Comparison of ENCODE assay signal across 10 mouse cellular contexts in genomic region chr1:74800424-74800888, GRCm38 (mm10). TPM values are rescaled to one million over a fixed set of nuclear protein-coding genes. Genes with fewer than 3 reads are reported as not detected.
A peak's percentile ranks its signal among the peaks of the same experiment; 100 is the strongest.
DNase-seq lines count a peak whose midpoint lies in the region; ATAC-seq and TF ChIP-seq lines count a peak whose summit lies in the region.
"Had no signal": no experiment of that assay in that cellular context is flagged by ENCODE, and none has a peak within 500 bp of the region (broad histone marks: within the 10 kb centered on the region; RNA-seq: fewer than 3 reads in every experiment).

No protein-coding gene starts in this region.

- H3K9ac ChIP-seq in heart, embryonic 16.5 days (ENCODE audit: low read length): no peak overlapping the region
- no peak overlapping the region for H3K9ac ChIP-seq in midbrain, embryonic 11.5 days (ENCODE audit: low read length)

- peaks cover 93% of the 10 kb centered on the region for H3K27me3 ChIP-seq in heart, embryonic 16.5 days (ENCODE audit: control insufficient read depth, insufficient read depth, low read length)
- H3K27me3 ChIP-seq in E14TG2a.4 (ENCODE audit: insufficient read depth, low read length): peaks cover 98% of the 10 kb centered on the region
- H3K27me3 ChIP-seq in midbrain, embryonic 11.5 days (ENCODE audit: control insufficient read depth, insufficient read depth, low read length): peaks cover 82% of the 10 kb centered on the region

- no peak overlapping the region for H3K27ac ChIP-seq in heart, embryonic 16.5 days (ENCODE audit: low read length)
- H3K27ac ChIP-seq in midbrain, embryonic 11.5 days (ENCODE audit: low read depth, low read length): no peak overlapping the region

- peak overlapping the region; percentile 52 for H3K4me2 ChIP-seq in heart, embryonic 16.5 days (ENCODE audit: low read depth, low read length)
- H3K4me2 ChIP-seq in midbrain, embryonic 11.5 days: peak overlapping the region; percentile 30

- DNase-seq in heart, postnatal 14 days: no peak
- peak; percentile 95 for DNase-seq in midbrain, embryonic 11.5 days (ENCODE audit: low spot score, missing footprints)
- no peak for DNase-seq in MN1 (ENCODE audit: low spot score)
- no peak for DNase-seq in thymus, postnatal 25 days
- DNase-seq in retina, embryonic 14.5 days (ENCODE audit: low spot score): no peak

- peak overlapping the region; percentile 34 for H3K4me3 ChIP-seq in heart, embryonic 16.5 days (ENCODE audit: low read length)
- peak overlapping the region; percentile 62 for H3K4me3 ChIP-seq in E14TG2a.4 (replicated peaks; ENCODE audit: low read length)
- H3K4me3 ChIP-seq in midbrain, embryonic 11.5 days (ENCODE audit: low read depth, low read length): peak overlapping the region; percentile 11; the same call in 1 of the 2 replicates

- H3K4me1 ChIP-seq in heart, embryonic 16.5 days (ENCODE audit: control insufficient read depth, insufficient read depth, low read length): peaks cover 7% of the 10 kb centered on the region
- H3K4me1 ChIP-seq in E14TG2a.4 (replicated peaks; ENCODE audit: low read depth, low read length): peaks cover 57% of the 10 kb centered on the region
- peaks cover 24% of the 10 kb centered on the region for H3K4me1 ChIP-seq in midbrain, embryonic 11.5 days (ENCODE audit: control insufficient read depth, insufficient read depth, low read length)

- ATAC-seq in heart, embryonic 16.5 days (replicated peaks; ENCODE audit: extremely low read depth, insufficient read depth, low FRiP score): no peak
- ATAC-seq in hematopoietic stem cell, adult 5-6 weeks (replicated peaks in 1 of 2; ENCODE audit: insufficient read depth in 1 of 2, low FRiP score in 2 of 2, low TSS enrichment in 1 of 2, low read depth in 1 of 2, poor library complexity in 2 of 2, severe bottlenecking in 2 of 2): peak; percentile 57 to 62
- no peak for ATAC-seq in midbrain, embryonic 11.5 days (ENCODE audit: low FRiP score)
- ATAC-seq: Patski had no signal

- H3K36me3 ChIP-seq in heart, embryonic 16.5 days (ENCODE audit: control insufficient read depth, insufficient read depth): no peaks in the 10 kb centered on the region
- H3K36me3 ChIP-seq in E14TG2a.4 (ENCODE audit: insufficient read depth, low read length): no peaks in the 10 kb centered on the region
- no peaks in the 10 kb centered on the region for H3K36me3 ChIP-seq in midbrain, embryonic 11.5 days (ENCODE audit: control insufficient read depth, insufficient read depth, low read length)

- intact Hi-C loops in heart, postnatal 14 days (cut with DNase I): no loop called here

- WGBS in heart, embryonic 16.5 days: under 1% methylated on average over 29 of the region's 29 CpGs
- under 1% methylated on average over 29 of the region's 29 CpGs for WGBS in midbrain, embryonic 11.5 days

- no peaks in the 10 kb centered on the region for H3K9me3 ChIP-seq in heart, embryonic 16.5 days (replicated peaks; ENCODE audit: control insufficient read depth, low read length)
- no peaks in the 10 kb centered on the region for H3K9me3 ChIP-seq in E14TG2a.4 (ENCODE audit: low read length)
- H3K9me3 ChIP-seq in midbrain, embryonic 11.5 days (ENCODE audit: control insufficient read depth, low read length): no peaks in the 10 kb centered on the region

- no peak for TF ChIP-seq CTCF in E14TG2a.4 (conservative IDR thresholded peaks at IDR 0.05; ENCODE audit: low read length)

RNA-seq across cellular contexts. Expression of gene Wnt10a, which starts 9.1 kb away (rescaled TPM):
- 0.20 and 0.24 TPM in 2 replicates for polyA plus RNA-seq in heart, embryonic 16.5 days (2015; fragmentation: Nextera tagmentation; extraction: Ambion mirVana)
- not detected for total RNA-seq in heart, postnatal 14 days (2021)
- not detected in 2 replicates for total RNA-seq in hematopoietic stem cell, adult 5-6 weeks (2017)
- polyA plus RNA-seq in midbrain, embryonic 11.5 days (2014; fragmentation: Nextera tagmentation; extraction: Ambion mirVana): 1.4 and 2.3 TPM in 2 replicates
- polyA plus RNA-seq: Patski had no signal

RNA-seq across cellular contexts. Expression of gene Wnt6, which starts 28.8 kb away (rescaled TPM):
- polyA plus RNA-seq in heart, embryonic 16.5 days (2015; fragmentation: Nextera tagmentation; extraction: Ambion mirVana): 0.36 and 0.71 TPM in 2 replicates
- total RNA-seq in heart, postnatal 14 days (2021): under 1 TPM; 0.17 to 0.67 TPM
- not detected in 2 replicates for total RNA-seq in hematopoietic stem cell, adult 5-6 weeks (2017)
- polyA plus RNA-seq in midbrain, embryonic 11.5 days (2014; fragmentation: Nextera tagmentation; extraction: Ambion mirVana): 3.3 and 3.4 TPM in 2 replicates
- polyA plus RNA-seq: Patski had no signal

RNA-seq across cellular contexts. Expression of gene Prkag3, which starts 51.4 kb away (rescaled TPM):
- 4.6 and 5.7 TPM in 2 replicates for polyA plus RNA-seq in heart, embryonic 16.5 days (2015; fragmentation: Nextera tagmentation; extraction: Ambion mirVana)
- 1 to 10 TPM; 1.2 TPM for total RNA-seq in heart, postnatal 14 days (2021)
- not detected in 2 replicates for total RNA-seq in hematopoietic stem cell, adult 5-6 weeks (2017)
- not detected in 2 replicates for polyA plus RNA-seq in midbrain, embryonic 11.5 days (2014; fragmentation: Nextera tagmentation; extraction: Ambion mirVana)
- total RNA-seq: left cerebral cortex, postnatal 25 days had no signal
- polyA plus RNA-seq: Patski had no signal

RNA-seq across cellular contexts. Expression of gene Cdk5r2, which starts 54.3 kb away (rescaled TPM):
- polyA plus RNA-seq in heart, embryonic 16.5 days (2015; fragmentation: Nextera tagmentation; extraction: Ambion mirVana): not detected in 2 replicates
- total RNA-seq in heart, postnatal 14 days (2021): not detected
- total RNA-seq in hematopoietic stem cell, adult 5-6 weeks (2017): not detected in 2 replicates
- polyA plus RNA-seq in midbrain, embryonic 11.5 days (2014; fragmentation: Nextera tagmentation; extraction: Ambion mirVana): 5.7 and 5.8 TPM in 2 replicates
- polyA plus RNA-seq: Patski had no signal

Comparison
In these comparisons a context has a peak if more than half of its experiments do, and no peak if none do; other contexts are left out.
1. ATAC-seq: peak in hematopoietic stem cell, adult 5-6 weeks (2 of 2); none in heart, embryonic 16.5 days (single experiment) and midbrain, embryonic 11.5 days (single experiment).
2. H3K4me3 ChIP-seq: peak in every context shown above with its lines; median percentile 62 in E14TG2a.4; 34 in heart, embryonic 16.5 days; 11 in midbrain, embryonic 11.5 days.